Mouse (Mus musculus) kidney, adult 2 months (tissue): ENCODE results near the gene Slamf1. TPM values are rescaled to one million over a fixed set of nuclear protein-coding genes. Genes with fewer than 3 reads are reported as not detected.

Source experiments
- DNase-seq: peaks from one replicate; pipeline ENCODE4 v3.0.0; 2021
- H3K27ac ChIP-seq: fragments of 200-500 bp; 2 replicates; pipeline ENCODE4 v1.5.1; 2012; ENCODE audit warnings: low read depth, low read length, control low read depth, inconsistent platforms; ENCODE audit not compliant: insufficient read depth
- H3K27me3 ChIP-seq: fragments of 200-500 bp; replicated peaks from 2 replicates; pipeline ENCODE4 v1.6.1; 2012; ENCODE audit warnings: mild to moderate bottlenecking, moderate library complexity, low read length, inconsistent platforms; ENCODE audit not compliant: control insufficient read depth, insufficient read depth
- H3K36me3 ChIP-seq: fragments of 200-500 bp; 2 replicates; pipeline ENCODE4 v1.6.1; 2012; ENCODE audit warnings: mild to moderate bottlenecking, moderate library complexity, low read length, inconsistent platforms; ENCODE audit not compliant: control insufficient read depth, insufficient read depth
- H3K4me1 ChIP-seq: fragments of 200-500 bp; 2 replicates; pipeline ENCODE4 v1.6.1; 2011; ENCODE audit warnings: low read length; ENCODE audit not compliant: control insufficient read depth, insufficient read depth
- H3K4me3 ChIP-seq: fragments of 200-500 bp; 2 replicates; pipeline ENCODE4 v1.5.1; 2011; ENCODE audit warnings: mild to moderate bottlenecking, low read depth, low read length, control low read depth; ENCODE audit not compliant: insufficient read depth
- CTCF ChIP-seq: fragments of 200-500 bp; conservative IDR thresholded peaks from 2 replicates; pipeline ENCODE4 v1.5.1; 2011; ENCODE audit warnings: low read depth, mild to moderate bottlenecking, control low read depth, low read length, moderate library complexity, mixed read lengths; ENCODE audit not compliant: insufficient read depth, insufficient read length
- POLR2A ChIP-seq: fragments of 200-500 bp; IDR thresholded peaks from one replicate; pipeline ENCODE4 v1.6.1; 2011; ENCODE audit warnings: low read depth, low read length, control low read depth
- WGBS: fragments of 180-500 bp; shearing (Covaris S2); methylation state at CpG from one replicate; pipeline ENCODE4 v1.1.7; 2018; 5-methylcytosine and 5-hydroxymethylcytosine counted together
- polyA plus RNA-seq: library from polyadenylated mRNA; depleted of rRNA; stranded (reverse); fragments of >200 nt; gene quantifications from 2 replicates; pipeline ENCODE4 v1.2.3, GENCODE M21; 2012

Slamf1 gene
- polyA plus RNA-seq, 1 experiment, result 0.28 TPM

DNA sequence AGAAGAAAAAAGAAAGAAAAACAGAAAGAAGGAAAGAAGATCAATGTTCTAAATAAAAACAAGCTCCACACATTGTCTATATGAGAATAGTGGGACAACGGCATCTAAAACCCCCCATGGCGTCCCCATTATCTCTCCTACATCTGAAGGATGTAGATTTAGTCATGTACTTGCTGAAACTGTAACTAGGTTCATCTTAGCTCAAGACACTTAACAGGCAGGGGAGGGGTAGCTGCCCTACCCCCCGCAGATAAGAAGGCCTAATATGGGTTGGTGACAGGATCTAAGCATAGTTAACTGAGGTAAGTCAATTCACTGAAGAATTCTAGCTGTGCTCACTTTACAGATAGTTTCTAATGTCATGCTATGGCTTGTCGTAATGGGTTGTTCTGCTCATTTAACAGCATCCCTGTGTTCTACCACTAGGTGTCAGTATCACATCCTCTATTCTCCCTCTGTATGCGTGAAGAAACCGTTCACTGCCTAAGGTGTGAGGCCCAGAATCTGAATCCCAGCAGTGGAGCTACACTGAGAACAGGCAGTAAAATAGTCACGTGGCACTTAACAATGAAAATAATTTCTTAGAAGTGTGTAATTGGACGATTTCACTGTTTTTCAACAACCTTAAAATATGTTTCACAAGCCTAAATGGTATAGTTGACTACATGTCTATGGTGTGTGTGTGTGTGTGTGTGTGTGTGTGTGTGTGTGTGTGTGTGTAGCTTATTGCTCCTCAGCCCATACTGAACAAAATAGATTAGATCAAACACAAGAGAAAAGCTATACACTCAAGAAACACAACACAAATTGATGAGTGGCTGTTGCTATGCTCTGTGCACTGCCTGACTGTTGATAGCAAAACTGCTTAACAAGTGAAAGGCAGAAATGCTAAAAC is 48.9 kb downstream of the Slamf1 start:
- no peak overlapping the region for H3K27ac ChIP-seq
- peak; percentile 48 for DNase-seq

DNA sequence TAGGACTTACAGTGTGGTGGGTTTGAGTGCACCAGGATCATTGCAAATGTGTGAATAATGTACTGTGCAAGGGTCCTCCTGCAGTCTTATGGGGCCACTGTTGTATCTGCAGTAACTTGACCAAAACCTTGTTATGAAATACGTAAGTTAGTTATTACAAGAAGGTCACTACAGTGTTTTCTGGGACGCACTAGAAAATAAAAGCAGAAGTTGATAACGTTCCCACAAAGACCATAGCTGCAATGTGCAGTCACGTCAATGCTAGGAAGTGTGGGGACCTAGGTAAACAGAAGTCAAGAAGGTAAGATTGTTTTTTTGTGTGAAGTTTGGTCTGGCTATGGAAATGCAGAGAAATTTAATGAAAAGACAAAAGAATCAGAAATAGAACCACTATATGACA is 50.1 kb downstream of the Slamf1 start:
- WGBS, result 78% methylated on average over 4 of the region's 4 CpGs
- Histone ChIP-seq H3K4me3 (no peak overlapping the region), H3K36me3 (no peaks in the 10 kb centered on the region), H3K27ac (no peak overlapping the region), H3K4me1 (no peaks in the 10 kb centered on the region), H3K27me3 (no peaks in the 10 kb centered on the region)
- no peak for DNase-seq
- TF ChIP-seq CTCF (no peak), POLR2A (no peak)

More for the DNA sequence above, 48.9 kb downstream of the Slamf1 start:
- no peaks in the 10 kb centered on the region for H3K36me3 ChIP-seq
- H3K4me3 ChIP-seq, result no peak overlapping the region
- TF ChIP-seq CTCF (peak; percentile 48), POLR2A (no peak)
- no peaks in the 10 kb centered on the region for H3K4me1 ChIP-seq
- 10% methylated on average over 8 of the region's 8 CpGs for WGBS
- no peaks in the 10 kb centered on the region for H3K27me3 ChIP-seq

DNA sequence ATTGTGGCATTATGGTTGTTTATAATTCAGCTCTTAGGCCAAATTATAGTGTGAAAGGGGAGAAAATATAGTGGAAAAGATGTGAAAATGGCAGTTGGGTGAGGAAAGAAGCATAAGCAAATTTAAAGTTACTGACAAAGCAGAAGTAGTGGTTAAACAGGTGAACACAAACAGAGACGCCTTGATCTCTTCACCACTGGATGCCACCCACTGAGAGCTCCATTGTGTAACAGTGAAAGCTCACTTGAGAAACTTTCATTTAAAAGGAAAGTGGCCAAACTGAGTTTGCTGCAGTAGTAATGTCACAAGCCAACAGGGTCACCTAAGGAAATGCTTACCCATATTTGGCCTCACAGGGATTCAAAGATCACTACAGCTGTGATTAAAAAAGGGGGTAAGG is 54.4 kb downstream of the Slamf1 start:
- DNase-seq, result no peak
- Histone ChIP-seq H3K27me3 (no peaks in the 10 kb centered on the region), H3K36me3 (no peaks in the 10 kb centered on the region), H3K4me3 (no peak overlapping the region), H3K4me1 (no peaks in the 10 kb centered on the region), H3K27ac (no peak overlapping the region)
- 66% methylated on average over 1 of the region's 1 CpGs for WGBS
- TF ChIP-seq POLR2A (no peak), CTCF (no peak)

DNA sequence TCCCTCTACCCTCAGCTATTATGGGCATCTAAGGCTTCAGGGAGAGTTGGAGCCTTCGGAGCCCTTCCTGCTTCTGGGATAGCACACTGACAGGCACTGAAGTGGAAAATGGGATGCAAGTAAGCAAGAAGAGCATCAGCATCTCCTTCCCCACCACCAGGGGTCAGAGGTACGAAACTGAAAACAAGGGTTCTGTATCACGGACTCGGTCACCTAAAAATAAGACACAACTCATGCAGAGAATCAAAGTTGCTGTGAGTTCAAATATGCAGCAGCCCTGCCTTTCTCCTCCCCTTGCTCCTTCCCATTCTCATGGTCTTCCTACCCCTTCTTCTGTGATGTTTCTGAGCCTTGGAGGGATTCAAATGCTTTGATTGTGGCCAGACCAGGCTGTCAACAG is 58.5 kb downstream of the Slamf1 start:
- Histone ChIP-seq H3K27ac (no peak overlapping the region), H3K4me1 (no peaks in the 10 kb centered on the region), H3K36me3 (no peaks in the 10 kb centered on the region), H3K27me3 (no peaks in the 10 kb centered on the region), H3K4me3 (no peak overlapping the region)
- TF ChIP-seq CTCF, result peak; percentile 24; the same call in 1 of the 2 replicates
- no peak for TF ChIP-seq POLR2A
- WGBS, result 7% methylated on average over 4 of the region's 4 CpGs
- no peak for DNase-seq

DNA sequence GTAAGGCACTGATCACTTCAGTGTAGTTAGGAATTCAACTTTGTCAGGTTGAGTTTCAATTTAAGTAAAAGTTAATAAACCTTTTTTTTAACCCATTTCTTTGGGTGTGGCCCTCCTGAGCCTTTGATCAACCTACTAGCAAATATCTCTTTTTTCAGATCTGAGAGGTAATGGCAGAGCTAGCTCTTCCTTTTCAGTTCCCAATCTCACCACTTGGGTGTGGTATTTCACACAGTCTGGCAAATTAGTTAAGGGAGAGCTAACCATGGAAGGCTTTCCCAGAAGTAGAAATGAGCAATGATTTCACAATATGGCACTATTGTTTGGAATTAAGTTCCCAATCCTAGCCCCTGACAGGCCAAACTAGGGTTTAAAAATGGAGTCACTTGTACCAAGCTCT is 59.2 kb downstream of the Slamf1 start:
- no peak for TF ChIP-seq CTCF
- TF ChIP-seq POLR2A, result no peak
- no peak overlapping the region for H3K4me3 ChIP-seq

DNA sequence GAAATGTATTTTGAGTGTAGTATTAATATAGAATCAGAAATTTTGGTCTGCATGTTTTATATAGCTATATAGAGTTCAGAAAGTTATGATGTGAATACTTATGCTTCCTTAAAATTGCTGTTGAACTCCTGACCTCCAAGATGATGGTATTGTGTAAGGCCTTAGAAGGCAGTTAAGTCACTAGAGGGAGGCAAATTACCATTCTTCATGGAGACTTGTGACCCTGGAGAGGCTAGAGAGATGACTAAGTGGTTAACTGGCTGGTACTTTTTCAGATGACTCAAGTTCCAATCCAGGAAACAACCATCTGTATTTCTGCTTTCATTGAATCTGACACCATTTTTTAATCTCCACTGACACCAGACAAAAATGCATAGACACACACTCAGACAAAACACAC is 60.7 kb downstream of the Slamf1 start:
- H3K36me3 ChIP-seq, result no peaks in the 10 kb centered on the region
- TF ChIP-seq CTCF, result no peak
- TF ChIP-seq POLR2A, result no peak
- DNase-seq, result no peak
- no peaks in the 10 kb centered on the region for H3K4me1 ChIP-seq
- no peaks in the 10 kb centered on the region for H3K27me3 ChIP-seq
- H3K4me3 ChIP-seq, result no peak overlapping the region
- no peak overlapping the region for H3K27ac ChIP-seq

More for the DNA sequence above, 59.2 kb downstream of the Slamf1 start:
- H3K36me3 ChIP-seq, result no peaks in the 10 kb centered on the region
- DNase-seq, result peak; percentile 12
- H3K27ac ChIP-seq, result no peak overlapping the region
- no peaks in the 10 kb centered on the region for H3K27me3 ChIP-seq
- no peaks in the 10 kb centered on the region for H3K4me1 ChIP-seq

DNA sequence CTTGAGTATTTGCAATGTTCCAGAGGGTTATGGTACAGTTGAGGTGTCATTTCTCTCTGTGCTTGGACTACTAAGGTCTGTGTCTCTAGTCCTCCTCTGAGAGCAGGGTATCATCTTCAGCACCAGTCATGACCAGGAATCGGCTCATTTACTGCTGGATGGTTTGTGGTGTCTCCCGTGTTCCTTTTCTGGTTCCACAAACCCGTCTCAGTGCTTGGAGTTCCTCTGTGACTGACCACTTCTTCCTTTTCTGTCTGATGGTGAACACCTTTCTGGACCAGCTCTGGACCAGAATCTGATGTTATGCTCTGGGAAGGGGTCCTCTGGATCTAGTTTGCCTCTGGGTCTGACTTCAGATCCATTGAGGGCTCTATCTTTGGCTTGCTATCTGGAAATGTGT is 72.6 kb downstream of the Slamf1 start, which contains the start of gene Cd84:
Gene Cd84, plus strand, starts transcription at position 210 of the 400 bp plus-strand sequence.
- no peak within 1 kb of the TSS for H3K27ac ChIP-seq
- DNase-seq, result no peak
- no peak within 1 kb of the TSS for H3K4me3 ChIP-seq
- no peak for TF ChIP-seq POLR2A
- no peak for TF ChIP-seq CTCF
- 76% methylated on average over 3 of the region's 3 CpGs for WGBS
- H3K27me3 ChIP-seq, result no peaks in the 10 kb centered on the region; the same call in 1 of the 2 replicates
- no peaks in the 10 kb centered on the region for H3K36me3 ChIP-seq
- H3K4me1 ChIP-seq, result no peaks in the 10 kb centered on the region
